Mouse (Mus musculus) A20 (cell line): ENCODE measurements around the gene Rab40c.
A peak's percentile ranks its signal among the peaks of the same experiment; 100 is the strongest.

Experiments used
- DNase-seq: peaks from one replicate; pipeline ENCODE4 v3.0.0-alpha.2; 2011; ENCODE audit warnings: low read depth, low spot score

The Rab40c gene

DNA sequence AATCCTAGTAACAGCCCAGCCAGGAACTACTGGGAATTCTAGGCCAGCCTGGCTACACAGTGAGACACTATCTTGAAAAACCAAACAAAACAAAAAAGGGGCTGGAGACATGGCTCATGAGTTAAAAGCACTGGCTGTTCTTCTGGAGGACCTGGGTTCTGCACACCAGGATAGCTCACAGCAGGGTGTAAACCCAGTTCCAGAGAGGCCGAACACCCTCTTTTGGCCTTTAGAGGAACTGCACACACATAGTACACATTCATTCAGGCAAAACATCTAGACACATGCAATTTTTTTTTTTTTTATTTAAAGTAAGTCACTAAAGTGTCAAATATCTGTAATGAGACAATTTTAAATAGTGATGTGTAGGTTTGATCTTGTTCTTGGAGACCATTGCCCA, 19.3 kb downstream of the Rab40c start:
- no peak for DNase-seq

GRCm38 (mm10) chr17:25895891-25896290, 23.6 kb downstream of the Rab40c start:
- no peak for DNase-seq

DNA sequence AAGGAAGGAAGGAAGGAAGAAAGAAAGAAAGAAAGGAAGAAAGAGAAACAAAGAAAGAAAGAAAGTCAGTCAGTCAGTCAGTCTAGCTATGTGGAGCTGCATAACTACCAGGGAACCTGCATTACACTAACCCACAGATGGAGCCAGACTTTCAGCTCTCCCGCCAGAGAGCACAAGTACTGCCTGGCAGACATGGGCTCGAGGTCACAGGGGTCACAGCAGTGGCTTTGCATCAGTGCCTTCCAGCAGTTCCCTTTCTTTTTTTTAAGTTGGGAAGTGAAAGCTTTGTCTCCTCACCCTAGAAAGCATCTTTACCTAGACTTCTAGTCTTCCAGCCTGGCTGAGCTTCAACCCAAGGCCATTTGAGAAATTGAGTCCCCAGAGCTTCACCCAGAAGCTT, 24.1 kb downstream of the Rab40c start:
- DNase-seq: peak; percentile 32

DNA sequence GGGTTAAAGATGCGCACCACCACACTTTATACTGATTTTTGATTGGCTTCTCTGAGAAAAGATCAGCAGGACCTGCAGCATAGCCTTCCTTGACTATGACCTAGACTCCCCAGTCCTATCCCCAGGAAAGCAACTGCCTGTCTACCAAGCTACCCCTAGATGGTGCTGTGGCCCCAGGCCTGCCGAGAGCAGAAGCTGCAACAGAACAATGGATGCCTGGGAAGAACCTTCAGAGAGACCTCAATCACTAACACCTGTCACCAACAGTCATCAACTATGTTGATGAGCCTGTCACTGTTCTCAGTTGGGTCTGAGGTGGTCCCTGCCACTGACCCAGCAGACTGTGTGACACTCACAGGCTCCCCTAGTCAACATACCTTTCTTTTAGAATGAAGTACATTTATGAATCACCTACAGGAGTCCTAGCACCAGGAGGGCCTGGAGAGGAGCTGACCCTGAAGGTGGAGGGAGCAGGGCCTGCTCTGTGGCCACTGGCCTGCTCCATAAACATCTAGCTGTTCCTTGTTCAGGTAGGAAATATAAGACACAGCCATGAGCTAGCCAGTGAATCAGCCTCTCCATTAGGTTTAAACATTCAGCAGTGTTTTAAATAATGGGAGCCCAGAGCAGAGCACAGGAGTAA, 25.4 kb downstream of the Rab40c start:
- DNase-seq: peak; percentile 76

GRCm38 (mm10) chr17:25888837-25889236, 30.7 kb downstream of the Rab40c start:
- no peak for DNase-seq

DNA sequence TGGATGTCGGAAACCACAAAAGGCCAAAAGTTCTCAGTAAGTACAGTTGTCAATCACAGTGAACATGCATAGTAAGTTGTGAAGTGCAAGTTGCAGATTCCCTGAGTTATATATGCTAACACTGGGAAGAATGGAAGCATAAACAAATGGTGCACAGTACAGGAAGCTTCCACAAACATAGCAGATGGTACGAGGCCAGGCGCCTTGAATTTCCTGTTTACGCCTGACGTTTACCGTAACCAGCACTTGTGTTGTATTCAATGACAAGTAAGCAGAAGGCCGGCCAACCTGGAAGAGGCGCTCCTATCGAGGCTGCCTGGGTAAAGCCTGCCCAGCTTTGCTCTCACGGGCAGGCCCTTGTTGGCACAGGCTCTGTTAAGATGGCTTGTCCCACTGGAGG, 32.1 kb downstream of the Rab40c start:
- no peak for DNase-seq

- DNase-seq: no peak
These were observed 32.7 kb downstream of the Rab40c start for GRCm38 (mm10) chr17:25886806-25887205.

DNA sequence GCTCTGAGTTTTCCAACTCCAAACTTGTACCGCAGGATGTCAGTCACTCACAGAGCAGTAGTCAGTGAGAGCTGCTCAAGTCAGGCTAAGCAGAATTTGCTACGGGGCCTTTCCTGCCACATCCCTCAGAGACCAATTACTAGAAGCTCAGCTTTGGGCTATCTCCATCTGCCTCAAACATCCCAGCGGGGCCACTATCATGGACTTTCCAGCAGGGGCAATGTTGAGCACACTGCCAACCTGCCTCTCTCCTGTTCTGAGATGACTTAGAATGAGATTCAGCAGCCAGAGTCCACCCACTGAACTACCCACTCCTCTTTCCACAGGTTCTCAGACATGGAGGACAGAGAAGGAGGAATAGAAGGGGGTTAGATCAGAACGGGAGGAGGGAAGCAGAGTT, 33.9 kb downstream of the Rab40c start:
- DNase-seq: peak; percentile 39

DNA sequence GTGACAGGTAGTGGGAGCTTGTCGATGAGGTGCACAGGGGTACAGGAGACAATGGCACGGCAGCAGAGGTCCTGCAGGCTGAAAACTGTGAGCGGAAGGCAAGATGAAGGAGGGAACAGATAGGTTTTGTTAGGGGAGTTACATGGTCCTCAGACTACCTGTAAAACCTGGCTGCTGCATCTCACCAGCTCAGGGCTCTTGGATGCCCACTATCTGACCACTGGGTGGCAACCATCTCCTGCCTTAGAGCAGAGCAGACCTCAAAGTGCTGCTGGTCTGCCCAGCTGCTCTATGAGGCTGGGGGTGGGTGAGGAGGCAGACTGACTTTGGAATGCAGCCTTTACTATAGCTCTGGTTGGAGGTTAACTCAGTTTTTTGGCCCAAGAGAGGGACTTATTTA, 35.7 kb downstream of the Rab40c start:
- DNase-seq: no peak

DNA sequence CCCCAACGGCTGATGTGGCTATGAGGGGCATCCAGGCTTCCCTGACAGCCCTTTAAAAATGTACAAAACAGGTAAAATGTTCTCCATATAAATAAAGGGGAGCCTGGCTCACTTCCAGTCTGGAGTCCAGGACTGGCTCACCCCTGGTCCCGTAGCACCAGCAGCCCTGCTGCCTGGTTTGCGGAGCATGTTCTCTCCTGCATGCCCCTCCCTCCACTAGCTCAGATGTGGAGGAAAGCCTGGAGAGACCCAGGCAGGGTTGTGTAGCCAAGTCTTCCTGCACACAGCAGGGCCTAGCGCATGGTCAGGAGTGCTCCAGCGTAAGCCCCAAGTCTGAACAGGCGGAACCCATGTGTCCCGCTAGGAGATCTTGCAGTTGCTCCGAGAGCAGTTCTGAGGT, 36.3 kb downstream of the Rab40c start:
- no peak for DNase-seq

GRCm38 (mm10) chr17:25882306-25882705, 37.2 kb downstream of the Rab40c start:
- DNase-seq: no peak

DNA sequence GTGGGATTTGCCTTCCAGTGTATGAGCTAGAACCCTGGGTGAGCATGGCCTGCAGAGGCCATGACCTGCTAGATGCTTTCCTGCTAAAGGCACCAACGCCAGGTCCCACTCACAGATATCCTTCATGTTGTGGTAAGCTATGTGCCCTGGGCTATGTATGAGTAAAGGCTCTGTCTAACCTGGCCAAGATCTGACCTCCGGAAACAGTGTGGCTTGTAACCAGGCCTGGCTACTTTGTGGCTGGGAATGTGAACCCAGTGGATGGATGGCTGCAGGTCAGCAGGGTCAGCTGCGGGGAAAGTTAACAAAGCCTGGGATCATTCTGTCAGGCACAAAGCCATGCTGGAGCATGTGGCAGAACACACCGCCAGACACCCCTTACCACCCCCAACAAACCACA, 37.8 kb downstream of the Rab40c start:
- no peak for DNase-seq

GRCm38 (mm10) chr17:25880913-25881641, 38.5 kb downstream of the Rab40c start:
- no peak for DNase-seq

GRCm38 (mm10) chr17:25880196-25880910, 39.2 kb downstream of the Rab40c start, which contains the start of gene Wfikkn1:
TSS of gene Wfikkn1 (minus strand) at chr17:25880858.
- no peak for DNase-seq

- DNase-seq: no peak
These were observed 39.8 kb downstream of the Rab40c start for GRCm38 (mm10) chr17:25879750-25880149.

DNA sequence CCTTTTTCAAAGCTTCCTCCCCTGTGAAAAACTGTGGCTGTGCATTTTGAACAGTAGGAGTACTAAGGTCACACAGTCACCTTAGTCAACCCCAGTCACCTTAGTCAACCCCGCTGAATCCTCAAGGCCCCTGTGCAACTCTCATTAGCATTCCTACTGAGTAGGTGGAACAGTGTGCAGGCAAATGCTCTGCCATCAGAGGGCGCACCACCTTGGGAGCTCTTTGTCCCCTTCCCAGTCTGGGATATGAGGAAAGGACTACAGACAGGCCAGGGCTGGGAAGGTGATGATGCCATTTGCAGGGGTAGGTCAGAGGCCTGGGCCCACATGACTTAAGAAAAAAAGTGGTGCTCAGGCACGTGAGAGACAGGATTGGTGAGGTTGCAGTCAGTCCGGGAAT, 40.3 kb downstream of the Rab40c start:
- DNase-seq: no peak

DNA sequence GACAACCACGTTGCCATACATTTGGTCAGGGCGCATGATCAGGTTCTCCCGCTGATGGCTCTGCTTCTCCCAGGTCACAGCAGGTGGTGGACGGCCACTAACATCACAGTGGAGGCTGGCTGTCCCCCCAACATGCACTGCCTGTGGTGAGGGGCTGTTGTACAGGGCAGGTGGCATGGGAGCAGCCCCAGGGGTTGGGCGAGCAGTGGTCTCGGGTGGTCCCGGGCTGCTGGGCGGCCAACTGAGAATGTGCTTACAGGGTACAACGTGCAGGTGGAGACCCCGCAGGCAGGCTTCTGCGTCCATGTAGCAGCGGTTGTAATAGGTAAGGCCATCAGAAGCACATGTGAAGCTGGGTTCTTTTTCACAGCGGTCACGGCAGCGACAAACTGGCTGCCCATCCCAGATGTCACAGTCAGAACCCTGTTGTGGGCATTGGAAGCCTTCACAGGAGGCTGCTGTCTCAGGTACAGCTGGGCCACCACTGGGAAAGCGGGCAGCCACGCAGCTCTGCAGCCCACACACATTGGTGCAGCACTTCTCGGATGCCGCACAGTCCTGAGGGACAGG, 40.8 kb downstream of the Rab40c start:
- DNase-seq: no peak

GRCm38 (mm10) chr17:25877741-25878610, 41.6 kb downstream of the Rab40c start:
- DNase-seq: no peak

DNA sequence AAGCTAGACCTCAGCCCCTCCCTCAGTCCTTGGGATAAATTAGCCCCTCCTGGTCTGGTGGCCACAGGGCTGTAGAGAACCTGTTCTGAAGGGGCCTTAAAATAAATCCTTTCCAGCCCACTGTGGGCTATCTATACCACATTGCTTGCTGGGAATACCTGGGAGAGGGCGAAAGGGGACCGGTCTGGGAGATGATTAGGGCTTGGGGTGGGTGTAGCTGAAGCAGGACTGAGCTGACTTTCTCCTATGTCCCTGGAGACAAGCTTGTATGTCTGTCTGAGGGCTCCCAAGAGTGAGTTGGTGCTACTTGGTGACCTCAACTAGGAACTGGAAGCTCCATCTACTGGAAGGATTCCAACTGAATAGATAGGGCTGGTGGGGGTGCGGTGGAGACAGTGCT, 42.5 kb downstream of the Rab40c start:
- no peak for DNase-seq

GRCm38 (mm10) chr17:25876347-25876915, 43.1 kb downstream of the Rab40c start:
- DNase-seq: no peak
